Mouse (Mus musculus): ENCODE measurements around the gene Cd247. TPM values are rescaled to one million over a fixed set of nuclear protein-coding genes. Genes with fewer than 3 reads are reported as not detected.

The Cd247 gene
- polyA plus RNA-seq, 1 experiment = 0.29 TPM

DNA sequence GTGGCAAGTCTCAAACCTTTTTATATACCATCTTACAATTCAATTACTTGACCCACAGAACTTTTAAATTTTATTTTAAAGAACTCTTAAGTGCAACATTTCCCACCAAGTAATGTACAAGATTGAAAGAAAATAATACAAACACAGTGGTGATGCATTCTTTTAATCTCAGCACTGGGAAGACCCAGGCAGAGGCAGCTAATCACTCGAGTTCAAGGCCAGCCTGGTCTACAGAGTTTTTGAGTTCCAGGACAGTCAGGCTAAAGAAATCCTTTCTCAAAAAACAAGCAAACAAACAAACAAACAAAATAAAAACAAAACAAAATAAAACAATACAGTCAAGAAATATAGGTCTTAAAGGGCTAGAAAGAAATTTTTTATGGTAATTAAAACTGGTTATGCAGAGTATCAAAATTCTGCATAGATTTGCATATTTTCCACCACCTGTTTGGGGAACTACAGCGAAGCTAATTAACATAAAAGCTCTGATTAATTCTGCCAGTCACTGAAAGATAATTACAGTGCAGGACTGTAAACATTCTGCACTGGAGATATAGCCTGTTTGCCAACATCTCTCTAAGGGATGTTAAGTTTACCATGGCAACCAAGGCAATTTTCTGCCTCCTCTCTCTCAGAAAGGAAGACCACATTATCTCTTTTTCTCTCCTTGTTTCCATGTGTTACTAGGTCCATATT is 125.4 kb downstream of the Cd247 start:
- no peak for DNase-seq
- H3K4me3 ChIP-seq (replicated peaks; ENCODE audit: insufficient read depth, low read depth, low read length) = no peak overlapping the region
- no peak for TF ChIP-seq CTCF (IDR thresholded peaks at IDR 0.05; ENCODE audit: borderline replicate concordance, insufficient read depth, low read depth, low read length)
- no peak for TF ChIP-seq POLR2A (IDR thresholded peaks at IDR 0.05; ENCODE audit: borderline replicate concordance, insufficient read depth, low read length)
- no peak overlapping the region for H3K27ac ChIP-seq (ENCODE audit: insufficient read depth, low read length)
- peaks cover 2% of the 10 kb centered on the region; the same call in 1 of the 2 replicates for H3K4me1 ChIP-seq (ENCODE audit: control insufficient read depth, insufficient read depth, low read length)
- H3K27me3 ChIP-seq (ENCODE audit: control insufficient read depth, insufficient read depth, low read length) = no peaks in the 10 kb centered on the region
- WGBS = 48% methylated on average over 2 of the region's 2 CpGs

DNA sequence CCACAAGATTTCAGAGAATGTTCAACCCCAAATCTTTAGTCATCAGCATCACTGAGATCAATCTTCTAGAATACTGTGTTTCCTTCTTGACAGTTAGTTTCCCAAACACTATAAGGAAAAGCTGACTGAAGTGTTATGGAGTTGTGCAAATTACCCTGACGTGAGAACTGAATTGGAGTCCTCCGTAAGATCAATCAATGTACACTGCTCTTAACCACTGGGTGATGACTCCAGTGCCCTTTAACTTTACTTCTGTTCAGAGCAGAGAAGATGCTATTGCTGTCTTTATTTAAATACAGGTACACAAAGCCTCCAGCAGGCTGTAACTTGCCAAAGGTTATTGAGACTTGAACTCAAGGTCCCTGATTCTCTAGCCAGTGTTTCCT is 125.9 kb downstream of the Cd247 start:
- Histone ChIP-seq H3K4me3 (replicated peaks; ENCODE audit: insufficient read depth, low read depth, low read length) (no peak overlapping the region), H3K4me1 (ENCODE audit: control insufficient read depth, insufficient read depth, low read length) (no peaks in the 10 kb centered on the region), H3K27ac (ENCODE audit: insufficient read depth, low read length) (no peak overlapping the region), H3K27me3 (ENCODE audit: control insufficient read depth, insufficient read depth, low read length) (no peaks in the 10 kb centered on the region)
- no peak for DNase-seq
- TF ChIP-seq CTCF (IDR thresholded peaks at IDR 0.05; ENCODE audit: borderline replicate concordance, insufficient read depth, low read depth, low read length) = no peak
- TF ChIP-seq POLR2A (IDR thresholded peaks at IDR 0.05; ENCODE audit: borderline replicate concordance, insufficient read depth, low read length) = no peak
- WGBS = 63% methylated on average over 2 of the region's 2 CpGs

DNA sequence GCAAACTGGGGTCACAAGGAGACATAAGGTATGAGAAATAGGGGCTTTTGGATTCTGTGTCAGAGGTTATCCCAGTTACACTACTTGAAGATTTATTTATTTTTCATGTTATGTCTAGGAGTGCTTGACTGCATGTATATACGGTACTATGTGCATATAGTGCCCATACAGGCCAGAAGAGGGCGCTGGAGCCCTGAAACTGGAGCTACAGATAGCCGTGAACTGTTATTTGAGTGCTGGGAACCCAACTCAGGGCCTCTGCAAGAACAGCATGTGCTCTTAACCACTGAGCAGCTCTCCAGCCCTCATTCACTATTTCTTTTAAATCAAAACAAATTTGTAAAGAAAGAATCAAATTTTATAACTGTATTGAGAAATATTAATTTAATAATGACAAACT is 132.5 kb downstream of the Cd247 start:
- 76% methylated on average over 3 of the region's 3 CpGs for WGBS
- Histone ChIP-seq H3K4me1 (ENCODE audit: control insufficient read depth, insufficient read depth, low read length) (no peaks in the 10 kb centered on the region), H3K4me3 (replicated peaks; ENCODE audit: insufficient read depth, low read depth, low read length) (no peak overlapping the region), H3K27me3 (ENCODE audit: control insufficient read depth, insufficient read depth, low read length) (no peaks in the 10 kb centered on the region), H3K27ac (ENCODE audit: insufficient read depth, low read length) (no peak overlapping the region)
- no peak for TF ChIP-seq POLR2A (IDR thresholded peaks at IDR 0.05; ENCODE audit: borderline replicate concordance, insufficient read depth, low read length)
- TF ChIP-seq CTCF (IDR thresholded peaks at IDR 0.05; ENCODE audit: borderline replicate concordance, insufficient read depth, low read depth, low read length) = no peak
- no peak for DNase-seq

DNA sequence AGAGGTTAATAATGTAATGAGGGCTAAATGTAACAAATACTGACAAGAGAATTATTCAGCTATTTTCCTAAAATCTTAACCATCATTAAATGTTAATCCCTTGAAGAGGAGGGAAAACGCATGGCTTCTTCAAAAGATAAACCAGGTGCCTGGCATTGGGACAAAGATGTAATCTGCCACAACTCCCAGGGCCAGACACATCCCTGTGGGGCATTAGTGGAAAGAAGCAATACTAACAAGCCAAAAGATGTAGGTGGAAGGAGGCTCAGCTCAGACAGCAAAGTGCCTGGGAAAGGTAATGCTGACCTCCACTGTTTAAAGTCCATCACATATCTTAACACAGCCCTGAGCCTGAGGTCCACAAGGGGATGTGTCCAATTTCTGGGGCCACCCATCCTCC is 134.0 kb downstream of the Cd247 start:
- Histone ChIP-seq H3K4me1 (ENCODE audit: control insufficient read depth, insufficient read depth, low read length) (no peaks in the 10 kb centered on the region), H3K27me3 (ENCODE audit: control insufficient read depth, insufficient read depth, low read length) (no peaks in the 10 kb centered on the region), H3K4me3 (replicated peaks; ENCODE audit: insufficient read depth, low read depth, low read length) (no peak overlapping the region), H3K27ac (ENCODE audit: insufficient read depth, low read length) (no peak overlapping the region)
- 13% methylated on average over 1 of the region's 1 CpGs for WGBS
- peak; percentile 25 to 51 for DNase-seq
- no peak for TF ChIP-seq POLR2A (IDR thresholded peaks at IDR 0.05; ENCODE audit: borderline replicate concordance, insufficient read depth, low read length)
- TF ChIP-seq CTCF (IDR thresholded peaks at IDR 0.05; ENCODE audit: borderline replicate concordance, insufficient read depth, low read depth, low read length) = no peak

DNA sequence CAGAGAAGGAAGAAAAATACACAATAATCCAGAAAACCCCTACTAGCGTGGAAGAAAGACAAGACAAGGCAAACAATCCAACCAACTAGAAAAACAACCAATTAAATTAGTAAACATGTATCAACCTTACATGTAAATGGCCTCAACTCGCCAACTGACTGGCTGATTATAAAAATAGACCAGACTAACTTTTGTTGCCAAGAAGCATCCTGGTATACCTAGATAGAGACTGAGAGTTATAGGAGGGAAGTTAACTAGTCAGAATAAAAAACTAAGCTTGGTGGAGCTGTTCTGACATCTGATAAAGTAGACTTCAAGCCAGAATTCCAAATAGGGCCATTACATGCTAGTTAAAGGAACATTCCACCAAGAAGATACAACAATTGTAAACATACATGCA is 136.7 kb downstream of the Cd247 start:
- 75% methylated on average over 2 of the region's 2 CpGs for WGBS
- Histone ChIP-seq H3K4me1 (ENCODE audit: control insufficient read depth, insufficient read depth, low read length) (no peaks in the 10 kb centered on the region), H3K27ac (ENCODE audit: insufficient read depth, low read length) (no peak overlapping the region), H3K4me3 (replicated peaks; ENCODE audit: insufficient read depth, low read depth, low read length) (no peak overlapping the region), H3K27me3 (ENCODE audit: control insufficient read depth, insufficient read depth, low read length) (no peaks in the 10 kb centered on the region)
- no peak for DNase-seq
- TF ChIP-seq POLR2A (IDR thresholded peaks at IDR 0.05; ENCODE audit: borderline replicate concordance, insufficient read depth, low read length) = no peak
- TF ChIP-seq CTCF (IDR thresholded peaks at IDR 0.05; ENCODE audit: borderline replicate concordance, insufficient read depth, low read depth, low read length) = no peak

Other genes with a start within 250 kb of the Cd247 start
- 54.5 and 57.0 TPM in 2 replicates for gene Mpzl1, start 154.1 kb upstream of the Cd247 start, polyA plus RNA-seq (2012; rRNA removed)
- 3.8 and 4.6 TPM in 2 replicates for gene Rcsd1, start 78.9 kb upstream of the Cd247 start, polyA plus RNA-seq (2012; rRNA removed)
- gene Creg1, start 24.9 kb upstream of the Cd247 start, polyA plus RNA-seq (2012; rRNA removed) = 51.0 and 57.3 TPM in 2 replicates
- 11.0 and 12.2 TPM in 2 replicates for gene Pou2f1, start 214.0 kb downstream of the Cd247 start, polyA plus RNA-seq (2012; rRNA removed)

Data from cerebellum, adult 2 months (tissue).